Mouse (Mus musculus) urinary bladder, postnatal 14 days (tissue): Measurements from ENCODE around the gene Ptov1.
"Not testable (repeated sequence)": the region's sequence is repeated elsewhere in the genome, so short reads cannot be mapped to it uniquely, and the experiment has no call there.

Experiments used
- DNase-seq: peaks from one replicate; pipeline ENCODE4 v3.0.0; 2021; ENCODE audit warnings: low spot score

Gene Ptov1

DNA sequence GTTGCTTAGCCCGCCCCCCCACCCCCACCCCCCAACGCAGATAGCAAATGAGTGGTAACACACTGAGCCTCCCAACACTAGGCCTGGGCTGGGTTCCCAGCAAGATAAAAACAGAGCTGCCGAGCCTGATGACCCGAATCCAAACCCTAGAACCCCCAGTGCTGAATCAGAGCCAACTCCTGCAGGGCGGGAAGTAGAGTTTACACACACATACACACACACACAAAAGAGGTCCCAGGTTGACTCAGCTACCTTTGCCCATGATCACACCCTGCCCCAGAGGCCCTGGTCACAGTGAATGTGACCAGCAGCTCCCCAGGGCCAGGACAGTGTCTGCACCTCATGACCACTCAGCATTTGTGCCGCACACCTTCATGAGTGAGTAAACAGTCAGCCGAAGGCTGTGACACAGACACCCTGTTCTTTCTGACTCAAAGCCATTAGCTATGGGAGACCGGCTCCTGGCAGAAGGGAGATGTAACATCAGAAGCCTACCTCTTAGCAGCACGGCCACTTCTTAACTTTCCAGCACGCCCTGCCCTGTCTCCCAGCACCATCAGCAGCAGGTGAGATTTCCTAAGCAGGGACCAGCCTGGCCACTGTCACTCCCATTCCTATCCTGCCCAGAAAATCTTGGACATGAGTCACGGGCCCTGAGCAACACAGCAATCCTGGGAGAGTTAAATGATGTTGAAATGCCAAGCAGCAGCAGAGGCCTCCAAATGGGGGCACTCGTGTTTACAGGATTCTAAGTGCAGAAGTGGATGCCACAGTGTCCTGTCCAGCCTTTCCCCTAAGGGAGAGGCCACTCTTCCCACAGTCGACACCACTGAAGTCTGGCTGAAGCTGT is 18.9 kb upstream of the Ptov1 start:
- no peak for DNase-seq

DNA sequence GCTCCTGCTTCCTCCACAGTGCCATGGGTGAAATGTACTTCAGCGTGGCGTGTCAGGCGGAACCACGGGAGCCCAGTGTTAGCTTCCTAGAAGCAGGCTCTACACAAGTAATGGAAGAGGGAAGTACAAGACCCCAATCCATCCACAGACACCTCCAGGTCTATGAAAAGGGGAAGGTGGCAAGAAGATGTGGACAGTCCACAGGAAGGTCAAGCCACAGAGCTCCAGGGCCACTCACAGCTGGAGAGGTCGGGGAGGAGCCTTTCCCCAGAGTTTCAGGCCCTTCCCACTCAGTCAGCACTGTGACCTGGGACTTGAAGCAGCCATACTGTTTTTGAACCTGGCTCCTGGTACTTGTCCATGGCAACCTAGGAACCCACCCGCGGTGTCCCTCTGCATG is 17.4 kb upstream of the Ptov1 start:
- DNase-seq, result no peak

DNA sequence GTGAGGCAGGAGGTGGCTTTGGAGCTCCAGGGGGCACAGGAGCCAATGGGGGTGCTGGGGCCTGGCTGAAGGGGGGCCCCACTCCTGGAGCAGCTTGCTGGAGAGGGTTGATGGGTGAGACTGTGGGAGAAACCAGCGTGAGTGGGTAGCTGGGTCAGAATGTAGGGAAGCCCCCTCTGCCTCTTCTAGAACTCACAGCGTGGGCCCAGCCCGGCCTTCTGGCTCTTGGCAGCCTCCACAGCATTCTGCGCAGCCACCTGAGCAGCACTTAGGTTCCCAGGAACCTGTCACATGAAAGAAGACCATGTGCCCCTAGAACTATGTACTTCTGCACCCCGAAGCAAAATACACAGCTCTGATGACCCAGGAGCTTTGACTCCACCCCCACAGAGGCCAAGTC is 15.0 kb upstream of the Ptov1 start:
- DNase-seq, result no peak

DNA sequence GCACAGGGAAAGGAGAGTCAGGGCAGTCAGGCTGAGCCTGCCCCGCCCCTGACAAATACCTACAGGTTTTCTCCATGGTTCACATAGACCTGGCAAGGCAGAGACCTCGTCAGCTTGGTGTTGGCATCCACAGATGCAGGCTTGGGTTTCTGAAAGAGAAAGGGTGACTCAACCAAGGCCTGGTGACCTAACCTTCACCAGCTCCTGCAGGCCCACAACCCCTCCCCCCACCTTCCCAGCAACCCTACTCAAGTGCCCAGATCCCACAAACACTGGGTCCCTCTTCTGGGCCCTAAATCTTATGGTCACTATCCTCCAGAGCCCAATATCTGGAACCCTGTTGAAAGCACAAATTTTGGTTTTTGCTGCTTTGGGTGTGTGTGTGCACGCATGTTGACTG is 13.4 kb upstream of the Ptov1 start:
- DNase-seq, result no peak

DNA sequence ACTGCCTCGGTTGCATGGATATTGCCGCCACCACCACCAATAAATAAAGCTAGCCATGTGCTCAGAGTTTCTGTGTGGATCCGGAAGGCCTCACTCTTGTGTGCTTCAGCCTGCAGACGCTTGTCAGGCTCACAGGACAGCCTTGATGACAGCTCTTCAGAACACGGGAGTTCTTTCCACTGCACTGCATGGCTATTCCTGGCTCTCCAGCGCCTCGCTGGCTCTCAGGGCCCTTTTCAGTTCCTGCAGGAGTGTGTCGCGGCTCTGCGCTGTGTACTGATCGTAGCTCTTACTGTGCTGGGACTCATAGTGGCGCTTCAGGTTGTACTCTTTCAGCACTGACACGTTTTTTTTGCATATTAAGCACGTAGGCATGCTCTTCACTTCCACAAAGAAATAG is 8.2 kb upstream of the Ptov1 start:
- DNase-seq, result no peak

DNA sequence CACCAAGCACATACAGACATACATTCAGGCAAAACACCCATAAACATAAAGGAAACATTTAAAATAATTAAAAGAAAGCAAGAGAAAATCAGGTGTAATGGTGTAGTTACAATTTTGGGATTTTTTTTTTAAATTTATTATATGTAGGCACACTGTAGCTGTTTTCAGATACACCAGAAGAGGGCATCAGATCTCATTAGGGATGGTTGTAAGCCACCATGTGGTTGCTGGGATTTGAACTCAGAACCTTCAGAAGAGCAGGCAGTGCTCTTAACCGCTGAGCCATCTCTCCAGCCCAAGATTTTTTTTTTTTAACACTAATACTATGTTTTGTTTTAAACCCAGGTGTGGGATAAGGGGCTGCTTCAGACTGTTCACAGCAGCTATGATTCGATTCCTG is 2.2 kb upstream of the Ptov1 start:
- not testable (repeated sequence) for DNase-seq

DNA sequence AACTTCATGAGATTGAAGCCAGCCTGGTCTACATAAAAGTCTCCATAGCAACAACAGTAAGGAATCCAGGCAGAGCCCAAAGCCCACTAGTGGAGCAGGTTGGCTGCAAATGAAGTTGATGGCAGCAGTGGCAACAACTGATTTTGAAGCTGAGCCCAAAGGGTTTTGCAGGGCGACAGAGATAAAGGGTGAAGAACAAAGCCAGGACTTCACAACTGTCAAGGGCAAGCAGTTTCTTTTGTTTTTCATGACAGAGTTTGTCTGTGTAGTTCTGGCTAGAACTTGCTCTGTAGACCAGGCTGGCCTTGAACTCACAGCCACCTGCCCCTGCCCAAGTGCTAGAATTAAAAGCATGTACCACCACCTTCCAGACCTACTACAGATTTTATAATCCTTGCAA is 1.6 kb upstream of the Ptov1 start:
- no peak for DNase-seq

DNA sequence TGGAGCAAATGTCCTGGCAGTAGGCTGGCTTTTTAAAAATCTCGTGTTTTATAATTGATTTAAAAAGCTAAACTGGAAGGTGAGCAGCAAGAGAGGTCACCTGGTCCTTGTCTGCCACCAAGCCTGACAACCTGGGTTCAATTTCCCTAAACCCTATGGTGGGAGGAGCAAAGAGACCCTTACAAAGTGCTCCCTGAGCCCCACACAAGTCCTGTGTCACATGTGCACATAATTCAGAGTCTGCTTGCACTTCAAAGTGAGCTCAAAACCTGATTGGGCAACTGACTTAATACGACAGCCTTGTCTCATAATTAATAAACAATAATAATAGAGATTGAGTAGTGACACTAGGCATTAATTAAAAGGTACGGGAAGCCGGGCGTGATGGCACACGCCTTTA is 1.0 kb upstream of the Ptov1 start:
- no peak for DNase-seq

DNA sequence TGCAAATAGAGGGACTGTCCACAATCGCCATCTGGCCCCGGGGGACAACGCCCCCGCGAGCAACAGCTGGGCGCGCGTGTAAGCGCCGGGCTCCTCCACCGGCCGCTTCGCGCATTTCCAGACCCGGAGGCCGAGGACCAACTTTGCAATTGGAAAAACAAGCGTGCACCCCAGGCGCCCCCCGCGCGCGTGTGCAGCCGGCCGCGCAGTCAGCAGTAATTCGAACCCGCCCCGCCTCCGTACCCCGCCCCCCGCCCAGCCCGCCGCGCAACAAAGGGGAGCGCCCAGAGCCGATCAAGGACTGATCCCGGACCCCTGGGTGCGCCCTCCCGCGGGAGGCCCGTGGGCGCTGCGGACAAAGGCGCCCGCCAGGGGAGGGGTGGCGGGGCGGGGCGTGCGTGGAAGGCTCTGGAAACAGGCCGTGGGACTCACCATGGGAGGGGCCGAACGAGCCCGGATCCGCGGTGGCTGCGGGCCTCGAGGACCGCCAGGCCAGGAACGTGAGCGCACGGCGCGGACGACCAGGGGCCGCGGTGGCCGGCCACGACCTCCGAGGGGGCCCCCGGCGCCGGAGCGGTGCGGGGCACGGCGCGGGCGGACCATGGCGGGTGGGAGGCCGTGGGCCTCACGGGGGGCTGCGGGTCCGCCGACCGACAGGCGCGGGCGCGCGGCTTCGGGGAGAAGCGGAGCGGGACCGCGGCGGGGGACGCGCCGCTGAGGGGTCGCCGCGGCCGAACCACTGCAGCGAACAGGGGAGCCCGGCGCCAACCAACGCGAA is 480 bp downstream of the Ptov1 start:
- DNase-seq, result peak; percentile 77

DNA sequence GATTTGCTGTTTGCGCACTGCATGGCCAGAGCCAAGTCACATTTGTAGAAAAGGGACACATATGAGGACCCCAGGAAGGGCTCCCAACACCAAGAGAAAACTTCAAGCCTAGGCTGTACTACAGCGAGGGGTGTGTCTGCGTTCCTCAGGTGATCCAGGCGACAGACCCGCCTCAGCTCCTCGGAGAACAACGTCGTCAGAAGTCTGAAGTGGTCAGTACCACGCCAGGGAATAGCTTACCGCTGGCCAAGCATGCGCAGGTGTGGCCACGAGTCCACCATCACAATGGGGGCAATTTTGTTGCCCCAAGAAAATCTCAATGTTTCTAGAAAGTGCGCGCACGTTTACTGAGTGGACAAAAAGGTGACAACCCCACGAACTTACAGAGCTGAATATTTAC is 1.1 kb downstream of the Ptov1 start:
- no peak for DNase-seq

DNA sequence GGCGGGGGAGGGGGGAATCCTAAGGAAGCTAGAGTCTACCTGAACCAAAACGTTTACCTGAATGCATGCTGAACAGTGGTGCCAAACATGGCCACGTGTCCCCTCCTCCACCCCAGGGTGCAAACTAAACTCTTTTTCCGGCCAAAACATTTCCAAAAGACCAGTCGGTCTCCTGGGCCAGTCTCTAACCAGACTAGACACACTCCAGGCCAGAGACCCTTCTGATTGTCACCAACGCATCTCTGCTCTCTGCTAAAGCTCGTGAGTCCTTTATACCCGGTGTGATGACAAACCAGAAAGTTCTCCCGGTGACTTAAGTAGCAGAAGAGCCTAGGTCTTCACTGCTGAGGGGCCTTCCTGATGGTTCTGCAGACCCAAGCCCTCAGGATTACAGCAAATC is 1.8 kb downstream of the Ptov1 start:
- no peak for DNase-seq

DNA sequence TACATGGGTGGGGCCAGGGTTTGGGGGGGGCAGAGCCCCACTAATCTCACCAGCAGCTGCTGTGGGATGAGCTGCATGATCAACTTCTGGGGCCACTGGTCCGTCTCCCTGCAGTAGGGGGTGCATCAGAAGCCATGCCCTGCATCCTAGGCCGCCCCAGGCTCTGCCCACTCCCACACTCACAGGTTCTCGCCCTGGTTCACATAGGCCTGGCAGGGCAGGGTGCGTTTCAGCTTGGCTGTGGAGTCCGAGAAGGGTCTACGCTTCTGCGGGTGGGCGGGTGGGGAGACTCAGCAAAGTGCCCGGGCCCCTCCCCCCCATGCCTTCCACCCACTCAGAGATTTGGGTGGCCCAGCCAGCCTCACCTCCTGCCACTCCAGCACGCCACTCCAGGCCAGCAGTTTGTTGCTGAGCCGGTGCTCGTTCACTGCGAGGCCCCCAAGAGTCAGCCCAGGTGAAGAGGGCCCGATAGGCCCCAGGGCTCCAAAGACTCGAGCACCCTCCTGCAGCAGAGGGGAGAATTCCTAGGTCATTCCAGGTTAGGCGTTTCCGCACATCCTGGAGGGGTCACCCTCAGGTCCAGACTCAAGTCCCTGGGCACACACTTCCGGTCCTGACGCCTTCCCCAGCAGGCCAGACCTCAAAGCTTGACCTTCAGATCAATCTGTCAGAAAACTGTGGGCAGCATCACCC is 2.4 kb downstream of the Ptov1 start:
- no peak for DNase-seq

DNA sequence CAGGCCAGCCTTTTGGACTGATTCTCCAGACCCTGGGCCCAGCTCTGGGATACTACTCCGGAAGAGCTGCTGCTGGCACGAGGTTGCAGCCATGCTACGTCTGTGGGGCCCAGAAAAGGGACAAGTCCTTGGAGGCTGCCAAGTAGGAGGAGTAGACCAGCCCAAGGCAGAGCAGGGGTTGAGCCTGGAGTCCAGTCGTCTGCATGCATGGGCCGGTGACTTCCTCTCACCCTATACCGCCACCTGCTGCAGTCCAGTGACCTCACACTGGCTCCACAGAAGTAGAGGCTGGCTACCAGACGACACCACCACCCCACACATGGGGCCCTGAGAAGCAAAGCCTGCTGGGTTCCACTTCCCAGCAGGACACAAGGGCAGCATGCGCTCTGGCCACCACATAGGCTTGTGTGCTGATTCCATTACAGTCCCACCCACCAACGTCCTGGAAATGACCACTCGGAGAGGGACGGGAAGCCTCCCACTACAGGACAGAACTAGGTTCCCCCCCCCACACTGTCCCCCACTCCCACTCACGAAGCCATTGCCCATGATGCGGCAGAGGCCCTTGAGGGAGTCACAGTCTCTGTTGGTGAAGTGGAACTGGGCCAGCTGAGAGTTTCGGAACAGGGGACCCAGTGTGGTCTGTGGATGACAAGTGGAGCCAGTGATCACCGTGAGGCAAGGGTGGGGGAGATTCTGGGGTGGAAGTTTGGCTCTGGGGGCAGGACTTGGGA is 3.1 kb downstream of the Ptov1 start:
- peak; percentile 74 for DNase-seq

DNA sequence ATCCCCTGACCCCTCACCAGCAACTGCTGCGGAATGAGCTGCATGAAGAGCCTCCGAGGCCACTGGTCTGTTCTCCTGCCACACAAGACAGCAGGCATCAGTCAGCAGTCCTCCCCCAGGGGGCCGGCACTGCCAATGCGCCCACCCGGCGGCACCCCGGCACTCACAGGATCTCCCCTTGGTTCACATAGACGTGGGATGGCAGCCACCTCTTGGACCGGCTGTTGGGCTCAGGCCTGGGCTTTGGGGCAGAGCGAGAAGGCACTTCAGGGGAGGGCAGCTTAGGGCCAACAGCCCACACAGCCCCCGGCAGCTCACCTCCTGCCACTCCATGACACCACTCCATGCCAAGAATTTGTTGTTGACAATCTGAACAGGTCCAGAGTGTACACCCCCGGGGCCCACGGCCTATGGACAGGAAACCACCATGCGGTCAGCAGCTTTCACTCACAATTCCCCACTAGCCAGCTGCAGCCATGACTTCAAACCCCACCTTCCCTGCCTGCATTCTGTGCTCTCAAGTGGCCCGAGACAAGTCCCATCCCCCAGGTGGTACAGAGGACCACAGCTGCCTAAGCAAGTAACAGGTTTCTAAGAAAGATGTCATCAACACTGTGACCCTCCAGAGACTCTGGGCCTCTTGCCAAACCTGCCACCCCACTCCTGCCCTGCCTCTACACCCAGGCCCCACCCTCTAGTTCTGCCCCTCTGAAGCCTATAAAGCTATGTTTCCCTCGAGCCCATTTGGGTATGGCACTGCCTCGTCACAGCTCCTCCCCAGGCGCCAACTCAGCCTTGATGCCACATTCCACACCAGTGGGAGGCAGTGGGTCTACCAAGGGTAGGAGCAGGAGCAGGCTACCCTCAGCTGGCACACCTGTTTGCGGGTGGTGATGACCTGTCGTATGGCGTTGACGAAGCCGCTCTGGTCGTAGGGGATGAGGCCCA is 4.7 kb downstream of the Ptov1 start:
- no peak for DNase-seq

DNA sequence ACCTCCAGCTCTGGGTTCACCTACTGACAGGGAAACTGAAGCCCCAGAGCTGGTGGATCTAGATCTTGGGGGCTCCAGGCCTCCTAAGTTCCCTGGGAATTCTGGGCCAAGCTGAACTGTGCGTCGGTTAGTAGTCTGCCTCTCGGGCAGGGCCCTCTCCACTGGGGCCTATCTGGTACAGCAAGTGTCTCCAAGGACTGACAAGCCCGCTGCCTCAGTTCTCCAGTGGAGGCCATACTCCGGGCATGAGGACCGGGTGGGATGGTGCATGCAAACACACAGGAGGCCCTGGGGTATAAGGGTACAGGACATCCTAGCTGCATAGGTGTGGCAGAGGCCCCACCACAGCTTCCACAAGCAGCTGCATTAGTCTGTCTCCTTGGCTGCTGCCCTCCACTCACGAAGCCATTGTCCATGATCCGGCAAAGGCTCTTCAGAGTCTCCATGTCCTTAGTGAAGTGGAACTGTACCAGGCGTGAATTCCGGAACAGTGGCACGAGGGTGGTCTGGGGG is 5.5 kb downstream of the Ptov1 start:
- no peak for DNase-seq

DNA sequence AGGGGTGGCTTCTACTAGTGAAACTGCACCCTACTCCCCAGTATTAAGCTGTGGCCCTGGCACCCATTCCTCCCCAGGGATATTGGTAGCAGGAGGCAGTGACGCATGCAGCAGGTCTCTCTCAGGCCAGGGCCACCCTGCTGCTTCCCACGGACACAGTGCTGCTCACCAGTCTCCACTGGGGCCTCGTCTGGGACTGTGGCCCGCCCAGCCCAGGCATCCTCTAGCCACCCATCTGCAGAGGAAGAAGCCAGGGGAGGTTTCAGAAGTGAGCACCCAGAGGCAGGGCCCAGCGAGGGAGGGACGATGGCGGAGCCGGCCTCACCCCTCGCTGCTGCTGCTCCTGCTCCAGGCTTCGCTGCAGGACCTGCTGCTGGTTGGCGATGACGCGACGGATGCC is 6.4 kb downstream of the Ptov1 start:
- no peak for DNase-seq

DNA sequence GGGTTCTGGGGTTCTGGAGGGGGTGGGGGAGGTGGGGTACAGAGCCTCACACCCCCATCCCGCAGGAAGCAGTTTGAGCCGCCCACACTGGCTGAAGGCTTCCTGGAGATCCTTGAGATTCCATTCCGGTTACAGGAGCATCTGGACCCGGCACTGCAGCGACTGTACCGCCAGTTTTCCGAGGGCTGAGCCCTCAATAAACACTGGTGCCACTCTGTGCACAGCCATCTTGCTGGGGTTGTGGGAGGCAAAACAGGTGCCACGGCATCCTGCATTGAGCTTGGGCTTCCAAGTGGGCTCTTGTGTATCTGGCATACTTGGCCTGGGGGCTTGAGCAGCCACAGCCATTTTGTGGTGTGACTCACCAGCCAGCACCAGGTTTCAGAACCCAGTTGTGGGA is 7.2 kb downstream of the Ptov1 start:
- DNase-seq, result no peak

DNA sequence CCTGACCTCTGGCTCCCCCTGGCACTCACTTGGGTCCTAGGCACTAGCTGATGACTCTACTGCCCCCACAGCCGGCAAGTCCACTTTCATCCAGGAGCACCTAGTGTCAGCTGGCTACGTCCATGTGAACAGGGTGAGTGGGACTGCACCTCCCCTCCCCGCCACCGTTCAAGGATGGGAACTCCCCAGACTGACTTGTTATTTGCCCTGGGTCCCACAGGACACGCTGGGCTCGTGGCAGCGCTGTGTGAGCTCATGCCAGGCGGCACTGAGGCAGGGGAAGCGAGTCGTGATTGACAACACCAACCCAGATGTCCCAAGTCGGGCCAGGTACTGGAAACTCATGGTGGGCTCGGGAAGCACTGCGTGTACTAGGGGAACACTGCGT is 8.2 kb downstream of the Ptov1 start:
- no peak for DNase-seq

DNA sequence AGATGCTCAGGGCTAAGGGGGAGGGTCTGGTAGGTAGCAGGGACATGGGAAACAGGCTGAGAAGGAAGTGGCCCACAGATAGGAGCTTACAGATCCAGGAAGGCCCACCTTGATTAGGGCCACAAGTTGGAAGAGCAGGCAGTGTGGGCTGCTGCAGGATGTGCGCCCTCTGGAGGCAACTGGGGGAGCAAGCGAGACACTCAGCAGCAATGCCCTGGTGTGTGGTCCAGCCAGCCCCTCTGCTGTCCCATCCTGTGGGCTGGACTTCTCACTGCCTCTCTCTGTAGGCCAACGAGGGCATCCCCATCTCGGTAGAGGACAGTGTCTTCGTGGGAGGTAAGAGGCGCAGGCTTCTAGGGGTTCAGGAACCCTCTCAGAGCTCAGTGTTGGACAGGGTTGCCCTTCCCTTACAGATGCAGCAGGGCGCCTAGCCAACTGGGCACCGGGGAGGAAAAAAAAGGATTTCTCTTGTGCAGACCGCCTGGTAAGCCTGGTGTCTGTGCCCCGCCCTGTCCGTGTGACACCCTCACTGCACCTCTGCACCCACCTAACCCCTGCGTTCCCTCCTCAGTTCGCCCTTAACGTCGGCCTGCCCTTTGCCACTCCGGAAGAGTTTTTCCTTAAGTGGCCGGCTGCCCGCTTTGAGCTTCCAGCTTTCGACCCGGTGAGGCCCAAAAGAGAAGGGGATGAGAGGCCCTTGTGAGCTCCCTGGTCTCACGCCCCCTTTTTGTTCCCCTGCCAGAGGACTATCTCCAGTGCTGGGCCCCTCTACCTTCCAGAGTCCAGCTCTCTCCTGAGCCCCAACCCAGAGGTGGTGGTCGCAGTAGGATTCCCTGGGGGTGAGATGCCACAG is 8.8 kb downstream of the Ptov1 start:
- DNase-seq, result peak; percentile 72

DNA sequence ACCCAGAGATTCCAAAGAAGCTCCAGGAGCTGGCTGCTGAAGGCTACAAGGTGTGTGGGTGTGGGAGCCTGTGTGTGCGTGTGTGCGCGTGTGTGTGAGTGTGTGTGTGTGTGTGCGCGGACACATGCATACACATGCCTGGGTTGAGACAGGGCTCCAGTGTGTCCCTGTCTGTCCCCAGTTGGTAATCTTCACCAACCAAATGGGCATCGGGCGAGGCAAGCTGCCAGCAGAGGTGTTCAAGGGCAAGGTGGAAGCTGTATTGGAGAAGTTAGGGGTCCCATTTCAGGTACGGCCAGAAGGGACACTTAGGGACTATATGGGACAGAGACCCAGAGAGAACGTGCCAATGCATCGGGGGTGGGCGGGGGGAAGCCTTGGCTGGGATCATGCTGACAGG is 9.7 kb downstream of the Ptov1 start:
- DNase-seq, result no peak
